Mouse (Mus musculus) retina, embryonic 14.5 days (tissue): ENCODE measurements around the gene Ptgs2.

Experiments
- DNase-seq: peaks from one replicate; pipeline ENCODE4 v3.0.0-alpha.2; 2015; ENCODE audit warnings: low spot score

Gene Ptgs2

GRCm38 (mm10) chr1:150151411-150151810 lies 51.6 kb downstream of the Ptgs2 start:
- no peak for DNase-seq
